Mouse (Mus musculus): ENCODE results near the gene Mphosph9.

- TF ChIP-seq CTCF (IDR thresholded peaks at IDR 0.05; ENCODE audit: low read depth) (no peak), EP300 (optimal IDR thresholded peaks at IDR 0.05) (no peak)
These were observed 126.2 kb downstream of the Mphosph9 start for GRCm38 (mm10) chr5:124201564-124201963.
